Mouse (Mus musculus): ENCODE results near the gene Pitpnc1.

DNA sequence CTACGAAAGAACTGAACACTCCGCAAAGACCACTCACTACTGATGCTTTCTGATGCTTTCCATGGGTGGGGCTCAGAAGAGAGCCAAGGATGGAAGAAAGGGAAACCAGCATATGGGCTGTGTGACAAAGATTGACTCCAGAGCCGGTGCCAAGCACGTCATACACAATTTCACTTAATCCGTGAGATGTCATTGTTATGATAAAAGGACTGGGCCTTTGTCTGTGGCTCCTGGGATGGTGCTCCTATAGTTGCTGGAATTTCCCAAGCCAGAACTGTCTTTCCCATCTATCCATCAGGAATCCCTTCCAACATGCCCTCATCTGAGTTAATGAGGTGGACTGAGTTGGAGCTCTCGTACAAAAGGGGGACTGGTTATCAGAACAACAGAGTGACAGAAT lies 227.4 kb downstream of the Pitpnc1 start:
- TF ChIP-seq CTCF (IDR thresholded peaks at IDR 0.05; ENCODE audit: insufficient read depth, low read depth, low read length), result no peak
- no peak for TF ChIP-seq POLR2A (IDR thresholded peaks at IDR 0.05; ENCODE audit: insufficient read depth, low read depth, low read length)
